Mouse (Mus musculus): Measurements from ENCODE around the gene Vmn1r138.
"Not testable (repeated sequence)": the region's sequence is repeated elsewhere in the genome, so short reads cannot be mapped to it uniquely, and the experiment has no call there.

Vmn1r138 gene

DNA sequence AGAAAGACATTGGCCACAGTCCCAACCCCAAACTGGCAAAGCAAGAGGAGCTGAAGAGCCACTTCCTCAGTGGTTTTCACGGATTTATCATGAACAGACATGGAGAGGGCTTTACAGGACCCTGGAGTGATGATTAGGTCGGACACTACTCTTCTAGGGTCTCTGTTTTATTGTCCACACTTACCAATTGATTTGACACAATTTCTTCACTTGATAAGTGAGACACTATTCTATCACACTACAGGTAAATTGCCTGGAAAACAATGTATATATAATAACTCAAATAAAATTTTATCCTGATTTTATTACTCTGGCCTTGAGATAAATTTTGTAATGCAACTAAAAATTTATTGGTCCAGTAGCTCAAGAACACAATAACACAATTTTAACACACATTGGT, at the start of gene Vmn1r138:
Vmn1r138 (minus strand) TSS at position 101 of the 400 bp plus-strand sequence.
- not testable (repeated sequence) for DNase-seq

DNA sequence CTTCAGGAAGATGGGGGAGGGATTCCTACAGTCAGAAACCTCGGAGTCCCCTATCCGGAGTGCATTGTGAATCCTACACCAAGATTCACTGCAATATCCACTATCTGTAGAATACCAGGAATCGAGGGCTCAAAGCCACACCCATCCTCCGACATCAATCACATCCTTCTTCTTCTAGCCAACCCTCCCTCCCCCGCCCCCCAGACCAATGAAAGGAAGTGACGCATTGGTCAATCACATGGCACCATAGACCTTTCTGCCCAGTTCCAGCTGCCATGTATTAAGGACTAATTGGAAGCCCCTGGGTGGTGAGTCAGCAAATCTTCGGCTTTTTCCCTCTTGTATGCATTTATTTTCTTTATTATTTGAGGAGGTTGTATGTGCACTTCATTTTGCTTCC, 40.1 kb upstream of the Vmn1r138 start, which contains the start of gene Vmn1r139:
Vmn1r139 (plus strand) TSS at position 301 of the 400 bp plus-strand sequence.
- DNase-seq = not testable (repeated sequence)

DNA sequence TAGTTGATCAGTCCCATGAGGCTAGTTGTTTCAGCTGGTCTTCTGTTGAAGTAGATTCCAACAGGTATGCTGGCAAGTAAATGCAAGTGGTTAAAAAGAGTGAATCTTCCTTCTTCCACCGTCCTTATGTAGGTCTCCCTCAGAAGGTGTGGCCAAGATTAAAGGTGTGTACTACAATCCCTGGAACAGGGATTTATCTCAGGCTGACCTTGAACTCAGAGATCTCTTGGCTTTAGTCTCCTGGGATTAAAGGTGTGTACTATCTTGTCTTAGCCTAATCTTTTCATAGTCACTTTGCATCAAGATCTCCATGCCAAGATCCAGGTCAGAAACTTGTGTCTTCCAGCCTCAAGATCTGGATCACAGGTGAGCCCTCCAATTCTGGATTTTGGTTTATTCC, 27.5 kb upstream of the Vmn1r138 start, which contains the start of gene Gm6176:
Gm6176 (minus strand) TSS at position 101 of the 400 bp plus-strand sequence.
- not testable (repeated sequence) for DNase-seq

DNA sequence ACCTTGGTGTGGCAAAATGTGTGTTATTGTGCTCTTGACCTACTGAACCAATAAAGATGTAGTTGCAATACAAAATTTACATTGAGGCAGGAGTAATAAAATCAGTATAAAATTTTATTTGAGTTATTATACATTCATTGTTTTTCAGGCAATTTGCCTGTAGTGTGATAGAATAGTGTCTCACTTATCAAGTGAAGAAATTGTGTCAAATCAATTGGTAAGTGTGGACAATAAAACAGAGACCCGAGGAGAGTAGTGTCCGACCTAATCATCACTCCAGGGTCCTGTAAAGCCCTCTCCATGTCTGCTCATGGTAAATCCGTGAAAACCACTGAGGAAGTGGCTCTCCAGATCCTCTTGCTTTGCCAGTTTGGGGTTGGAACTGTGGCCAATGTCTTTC, 34.4 kb downstream of the Vmn1r138 start, which contains the start of gene Vmn1r137:
Vmn1r137 (plus strand) TSS at position 301 of the 400 bp plus-strand sequence.
- DNase-seq = not testable (repeated sequence)
